Mouse (Mus musculus) splenic B cell, adult 2 months (primary cell): ENCODE results near the gene Zcchc24.

Experiments used
- DNase-seq: peaks from one replicate; pipeline ENCODE4 v3.0.0-alpha.2; 2011; ENCODE audit warnings: low read depth, low spot score
- H3K27me3 ChIP-seq: 2 replicates; pipeline ENCODE4 v1.6.1; 2012; ENCODE audit warnings: mild to moderate bottlenecking, low read length, moderate library complexity, mixed read lengths; ENCODE audit not compliant: control insufficient read depth, poor library complexity, insufficient read depth, severe bottlenecking
- H3K36me3 ChIP-seq: 2 replicates; pipeline ENCODE4 v1.6.1; 2012; ENCODE audit warnings: mild to moderate bottlenecking, low read length, moderate library complexity, mixed read lengths; ENCODE audit not compliant: control insufficient read depth, poor library complexity, insufficient read depth, severe bottlenecking

Zcchc24 gene

GRCm38 (mm10) chr14:25665314-25665970 is 103.4 kb downstream of the Zcchc24 start:
- Histone ChIP-seq H3K27me3 (no peaks in the 10 kb centered on the region), H3K36me3 (peaks cover 5% of the 10 kb centered on the region)
- no peak for DNase-seq

DNA sequence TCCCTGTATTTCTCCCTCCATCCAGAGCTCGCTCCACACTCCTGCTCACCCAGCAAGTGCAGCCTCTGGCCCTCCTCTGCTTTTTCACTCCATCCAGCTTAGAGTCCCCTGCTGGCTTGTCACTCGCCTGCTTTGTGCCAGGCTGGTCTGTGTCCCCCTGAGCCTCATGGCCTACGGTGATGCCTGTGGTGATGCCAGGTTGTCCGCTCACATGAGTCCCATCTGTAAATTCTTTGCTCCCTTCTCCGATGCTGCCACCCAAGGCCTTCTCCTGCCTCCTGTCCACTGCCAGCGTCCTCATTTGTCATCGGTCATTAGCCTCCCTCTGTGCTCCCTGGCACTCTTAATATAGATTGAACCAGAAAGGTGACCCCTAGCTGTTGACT is 104.5 kb downstream of the Zcchc24 start:
- Histone ChIP-seq H3K27me3 (no peaks in the 10 kb centered on the region), H3K36me3 (peaks cover 8% of the 10 kb centered on the region)
- DNase-seq: no peak

DNA sequence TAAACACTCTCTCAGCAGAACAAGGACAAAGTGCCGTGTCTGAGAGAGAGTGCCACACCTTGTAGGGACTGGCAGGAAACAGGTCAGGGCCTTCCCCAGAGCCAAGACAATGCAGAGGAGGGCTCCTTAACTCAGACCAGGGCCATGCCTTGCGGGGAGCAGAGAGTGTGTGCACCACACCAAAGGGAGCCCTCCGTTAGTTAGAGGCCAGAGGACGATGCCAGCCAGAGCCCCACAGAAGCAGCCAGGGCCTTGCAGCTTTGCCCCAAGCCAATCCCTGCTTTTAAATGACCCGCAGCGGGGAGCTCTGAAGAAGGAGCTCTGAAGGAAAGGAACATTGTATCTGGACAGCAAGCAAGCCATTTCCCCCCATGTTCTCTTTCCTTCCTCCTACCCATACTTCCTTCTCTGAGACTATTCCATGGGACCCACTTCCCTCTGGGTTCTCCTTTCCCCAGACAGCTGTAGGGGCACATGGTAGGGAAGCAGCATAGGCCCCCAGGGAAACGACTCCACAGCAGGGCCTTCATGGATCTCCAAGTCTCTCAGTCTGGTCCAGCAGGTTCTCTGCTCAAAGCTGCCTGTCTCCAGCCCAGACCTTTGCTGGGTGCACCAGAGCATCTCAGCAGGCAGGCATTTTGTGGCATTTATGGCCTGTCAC is 105.1 kb downstream of the Zcchc24 start:
- Histone ChIP-seq H3K27me3 (no peaks in the 10 kb centered on the region), H3K36me3 (peaks cover 9% of the 10 kb centered on the region)
- no peak for DNase-seq
